Mouse (Mus musculus) CD4-positive, CD25-positive, alpha-beta regulatory T cell, adult 2 months (primary cell): Measurements from ENCODE around the gene Zfp462.
"Not testable (repeated sequence)": the region's sequence is repeated elsewhere in the genome, so short reads cannot be mapped to it uniquely, and the experiment has no call there.

Experiments
- DNase-seq: peaks from one replicate; pipeline ENCODE4 v3.0.0-alpha.2; 2012; ENCODE audit warnings: low read depth, low spot score

Zfp462 gene

GRCm38 (mm10) chr4:54944921-54945430 is at the start of gene Zfp462:
TSS of gene Zfp462 (plus strand) at chr4:54945048.
- DNase-seq, result no peak

GRCm38 (mm10) chr4:54896017-54896416 is 48.8 kb upstream of the Zfp462 start:
- no peak for DNase-seq

- no peak for DNase-seq
Observed at GRCm38 (mm10) chr4:54904641-54905040, 40.2 kb upstream of the Zfp462 start.

- DNase-seq, result no peak
Observed at GRCm38 (mm10) chr4:54905399-54905953, 39.4 kb upstream of the Zfp462 start.

- DNase-seq, result no peak
Observed at GRCm38 (mm10) chr4:54910300-54910699, 34.5 kb upstream of the Zfp462 start.

- DNase-seq, result no peak
Observed at GRCm38 (mm10) chr4:54918276-54918675, 26.6 kb upstream of the Zfp462 start.

- no peak for DNase-seq
Observed at GRCm38 (mm10) chr4:54923386-54923785, 21.5 kb upstream of the Zfp462 start.

- no peak for DNase-seq
Observed at GRCm38 (mm10) chr4:54924306-54924705, 20.5 kb upstream of the Zfp462 start.

- DNase-seq, result not testable (repeated sequence)
Observed at GRCm38 (mm10) chr4:54926456-54926855, 18.4 kb upstream of the Zfp462 start.

- not testable (repeated sequence) for DNase-seq
Observed at GRCm38 (mm10) chr4:54927321-54928062, 17.4 kb upstream of the Zfp462 start.

- no peak for DNase-seq
Observed at GRCm38 (mm10) chr4:54929686-54930085, 15.2 kb upstream of the Zfp462 start.

GRCm38 (mm10) chr4:54932668-54933067 is 12.2 kb upstream of the Zfp462 start:
- DNase-seq, result no peak

- DNase-seq, result no peak
Observed at GRCm38 (mm10) chr4:54937161-54937560, 7.7 kb upstream of the Zfp462 start.

GRCm38 (mm10) chr4:54945603-54946445 is 976 bp downstream of the Zfp462 start:
- DNase-seq, result no peak

GRCm38 (mm10) chr4:54946662-54947055 is 1.8 kb downstream of the Zfp462 start:
- DNase-seq, result no peak

GRCm38 (mm10) chr4:54947056-54947990 is 2.5 kb downstream of the Zfp462 start:
- no peak for DNase-seq

GRCm38 (mm10) chr4:54947991-54948615 is 3.3 kb downstream of the Zfp462 start:
- no peak for DNase-seq

GRCm38 (mm10) chr4:54948616-54949560 is 4.0 kb downstream of the Zfp462 start:
- no peak for DNase-seq

- DNase-seq, result no peak
Observed at GRCm38 (mm10) chr4:54949561-54949940, 4.7 kb downstream of the Zfp462 start.

- DNase-seq, result no peak
Observed at GRCm38 (mm10) chr4:54950136-54950535, 5.3 kb downstream of the Zfp462 start.
